Mouse (Mus musculus): ENCODE measurements at regions not wholly inside any gene's neighbourhood (a gene's known extent, or its start where the extent isn't known, plus 50 kb on each side); places are given as distances from the start of the nearest gene placed in this dataset.

- no peak for DNase-seq
Measured at GRCm38 (mm10) chr1:67359824-67360223, 237.0 kb downstream of the Cps1 start.

GRCm38 (mm10) chr1:67366038-67366437 is 243.2 kb downstream of the Cps1 start:
- no peak for DNase-seq

GRCm38 (mm10) chr1:67366485-67366884 is 243.7 kb downstream of the Cps1 start:
- no peak for DNase-seq

GRCm38 (mm10) chr1:67382366-67382765 is 259.5 kb downstream of the Cps1 start:
- no peak for DNase-seq

GRCm38 (mm10) chr1:67385377-67385776 is 262.6 kb downstream of the Cps1 start:
- DNase-seq: no peak

- no peak for DNase-seq
Measured at GRCm38 (mm10) chr1:67386877-67387276, 264.1 kb downstream of the Cps1 start.

GRCm38 (mm10) chr1:67397757-67398446 is 275.1 kb downstream of the Cps1 start:
- DNase-seq: peak; percentile 8 to 13

GRCm38 (mm10) chr1:67409531-67409930 is 286.7 kb downstream of the Cps1 start:
- peak; percentile 9 to 13 for DNase-seq

GRCm38 (mm10) chr1:67417196-67417595 is 294.4 kb downstream of the Cps1 start:
- no peak for DNase-seq

- DNase-seq: peak in 1 of 2 experiments; percentile 11
Measured at GRCm38 (mm10) chr1:67428398-67428797, 305.6 kb downstream of the Cps1 start.

- DNase-seq: no peak
Measured at GRCm38 (mm10) chr1:67450831-67451230, 328.0 kb downstream of the Cps1 start.

GRCm38 (mm10) chr1:67464203-67464602 is 341.4 kb downstream of the Cps1 start:
- no peak for DNase-seq

GRCm38 (mm10) chr1:67465527-67465926 is 342.7 kb downstream of the Cps1 start:
- no peak for DNase-seq

- DNase-seq: no peak
Measured at GRCm38 (mm10) chr1:67477006-67477405, 354.2 kb downstream of the Cps1 start.

- no peak for DNase-seq
Measured at GRCm38 (mm10) chr1:67477966-67478365, 355.1 kb downstream of the Cps1 start.

GRCm38 (mm10) chr1:67481974-67482373 is 359.1 kb downstream of the Cps1 start:
- DNase-seq: no peak

- DNase-seq: no peak
Measured at GRCm38 (mm10) chr1:67504140-67504539, 381.3 kb downstream of the Cps1 start.

- DNase-seq: no peak
Measured at GRCm38 (mm10) chr1:67505746-67506145, 382.9 kb downstream of the Cps1 start.

- no peak for DNase-seq
Measured at GRCm38 (mm10) chr1:67518295-67518694, 395.5 kb downstream of the Cps1 start.

GRCm38 (mm10) chr1:67558728-67559127 is 435.9 kb downstream of the Cps1 start:
- no peak for DNase-seq

GRCm38 (mm10) chr1:67559179-67559578 is 436.4 kb downstream of the Cps1 start:
- no peak for DNase-seq

GRCm38 (mm10) chr1:67571616-67572015 is 448.8 kb downstream of the Cps1 start:
- DNase-seq: no peak

GRCm38 (mm10) chr1:67579732-67580131 is 456.9 kb downstream of the Cps1 start:
- no peak for DNase-seq

Data from cerebellum, postnatal 25 days (tissue).